Mouse (Mus musculus) adrenal gland (tissue): ENCODE measurements around the gene Dbil5.

ENCODE experiments used
- intact Hi-C: fragments of 180-260 bp; cut with DNase I; formaldehyde crosslinking; loops from one replicate; pipeline ENCODE4 v1.15.1; 2025

The Dbil5 gene

DNA sequence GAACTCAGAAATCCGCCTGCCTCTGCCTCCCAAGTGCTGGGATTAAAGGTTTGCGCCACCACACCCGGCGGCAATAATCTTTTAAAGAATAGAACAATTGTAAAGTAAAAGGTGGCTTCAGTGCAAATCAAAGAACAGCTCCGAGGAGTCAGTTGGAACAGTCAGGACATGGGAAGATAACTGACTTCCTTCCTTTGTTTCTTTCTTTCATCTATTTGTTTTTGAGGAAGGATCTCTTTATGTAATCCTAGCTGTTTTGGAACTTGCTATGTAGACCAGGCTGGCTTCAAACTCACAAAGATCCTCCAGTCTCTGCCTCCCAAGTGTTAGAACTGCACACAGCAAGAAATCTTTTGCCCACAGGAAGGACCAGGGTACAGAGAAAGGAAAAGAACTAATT lies 7.2 kb downstream of the Dbil5 start:
- intact Hi-C loops = no loop called here

GRCm38 (mm10) chr11:76225051-76225450 lies 7.6 kb downstream of the Dbil5 start:
- intact Hi-C loops = no loop called here

DNA sequence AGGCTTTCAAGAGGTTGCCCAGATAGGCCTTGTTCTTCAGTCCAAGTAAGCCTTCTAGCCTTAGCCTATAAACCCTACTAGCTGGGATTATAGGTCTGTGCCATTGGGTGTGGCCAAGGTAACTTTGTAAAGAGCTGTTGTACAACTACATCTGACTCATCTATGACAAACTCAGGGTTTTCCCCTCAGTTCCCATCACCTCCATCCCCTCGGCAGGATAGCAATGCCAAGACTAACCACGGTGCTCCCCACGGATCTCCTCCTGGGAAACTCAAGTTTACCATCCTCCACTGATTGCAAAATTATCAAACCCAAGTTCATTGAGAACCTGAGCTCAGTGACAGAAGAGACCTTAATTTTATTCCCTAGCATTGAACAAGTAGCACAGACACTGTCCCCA lies 18.7 kb downstream of the Dbil5 start:
- intact Hi-C loops = no loop called here

GRCm38 (mm10) chr11:76239750-76240149 lies 22.3 kb downstream of the Dbil5 start:
- intact Hi-C loops = no loop called here

DNA sequence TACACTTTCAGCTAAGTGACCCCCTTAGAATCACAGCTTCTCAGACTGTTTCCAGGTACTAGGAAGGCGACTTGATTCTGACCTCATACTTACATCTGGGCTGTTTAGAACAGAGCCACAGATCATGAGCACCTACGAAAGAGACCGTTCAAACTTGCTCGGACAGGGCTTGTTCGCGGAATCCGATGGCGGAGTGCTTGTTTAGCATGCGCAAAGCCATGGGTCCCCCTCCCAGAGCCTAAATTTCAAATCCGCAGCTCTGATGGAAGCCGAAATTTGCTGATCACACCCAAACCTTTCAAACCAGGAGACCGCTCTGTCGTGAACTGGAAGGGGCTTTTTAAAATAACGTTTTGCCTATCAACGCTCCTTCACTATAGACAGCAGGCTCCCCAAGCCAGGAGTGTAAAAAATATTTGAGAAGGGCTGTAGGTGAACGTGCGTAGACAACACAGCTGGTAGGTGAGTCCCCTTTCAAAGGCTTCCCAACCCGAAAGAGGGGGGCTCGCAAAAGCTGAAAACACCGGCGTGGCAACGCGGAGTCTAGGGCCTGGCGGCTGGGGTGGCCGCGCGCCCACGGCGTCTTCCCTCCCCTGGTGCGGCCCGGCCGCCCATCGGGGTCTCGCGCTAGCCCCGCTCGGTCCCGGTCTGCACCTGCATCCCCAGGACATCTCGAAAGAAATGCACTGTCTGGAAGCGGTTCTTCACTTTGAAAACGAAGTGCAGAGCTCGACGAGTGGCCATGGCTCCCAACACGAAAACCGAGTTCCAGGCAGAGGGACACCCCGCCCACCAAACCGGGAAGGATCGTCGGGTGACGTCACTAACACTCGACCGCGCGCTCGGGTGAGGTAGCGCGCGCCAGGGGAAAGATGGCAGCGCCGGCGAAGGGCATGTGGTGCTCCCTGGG lies 25.7 kb downstream of the Dbil5 start, which contains the start of the genes Mrm3 and Glod4:
Mrm3 (plus strand) TSS at position 815 of the 910 bp plus-strand sequence.
Glod4 (minus strand) TSS at position 825 of the 910 bp plus-strand sequence.
- intact Hi-C loops = no loop called here

DNA sequence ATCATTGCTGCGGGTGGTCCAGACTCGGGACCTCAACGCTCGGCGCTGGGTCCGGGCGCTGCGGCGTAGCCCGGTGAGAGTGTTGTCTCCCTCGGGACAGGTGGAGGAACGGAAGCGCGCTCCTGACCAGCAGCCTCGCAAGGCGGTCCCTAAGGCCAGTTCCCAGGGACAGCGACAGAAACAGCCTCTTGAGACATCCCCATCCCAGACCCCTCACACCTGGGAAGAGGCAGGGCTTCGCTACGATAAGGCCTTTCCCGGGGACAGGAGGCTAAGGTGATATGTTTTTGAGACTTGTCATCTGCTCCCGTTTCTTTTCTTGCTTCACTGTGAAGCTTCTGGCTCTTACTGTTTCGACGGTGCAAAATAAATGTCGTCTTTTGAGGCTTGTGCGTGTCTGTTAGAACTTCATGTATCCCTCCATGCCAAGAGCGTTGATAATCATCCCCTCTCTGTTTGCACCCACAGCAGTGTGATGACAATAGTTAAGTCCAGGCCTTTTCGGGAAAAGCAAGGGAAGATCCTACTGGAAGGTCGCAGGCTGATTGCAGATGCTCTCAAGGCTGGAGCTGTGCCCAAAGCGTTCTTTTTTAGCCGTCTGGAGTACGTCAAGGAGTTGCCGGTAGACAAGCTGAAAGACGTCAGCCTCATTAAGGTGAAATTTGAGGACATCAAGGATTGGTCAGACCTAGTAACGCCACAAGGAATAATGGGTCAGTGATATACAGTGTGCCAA lies 26.6 kb downstream of the Dbil5 start:
- intact Hi-C loops = no loop called here

GRCm38 (mm10) chr11:76246439-76246838 lies 29.0 kb downstream of the Dbil5 start:
- intact Hi-C loops = no loop called here

GRCm38 (mm10) chr11:76247239-76247638 lies 29.8 kb downstream of the Dbil5 start:
- intact Hi-C loops = no loop called here

- intact Hi-C loops = loop anchor here (2.0 kb wide), 1 partner anchor 149 kb away; no protein-coding TSS in a partner anchor
Observed at GRCm38 (mm10) chr11:76252036-76252435, 34.6 kb downstream of the Dbil5 start.

GRCm38 (mm10) chr11:76253145-76253917 lies 35.9 kb downstream of the Dbil5 start:
- intact Hi-C loops = loop anchor here (2.0 kb wide), 1 partner anchor 147 kb away; no protein-coding TSS in a partner anchor

- intact Hi-C loops = loop anchor here (2.0 kb wide), 1 partner anchor 147 kb away; no protein-coding TSS in a partner anchor
Observed at GRCm38 (mm10) chr11:76253918-76254264, 36.5 kb downstream of the Dbil5 start.

- intact Hi-C loops = no loop called here
Observed at GRCm38 (mm10) chr11:76255431-76256001, 38.1 kb downstream of the Dbil5 start.

- intact Hi-C loops = no loop called here
Observed at GRCm38 (mm10) chr11:76256129-76256528, 38.7 kb downstream of the Dbil5 start.

DNA sequence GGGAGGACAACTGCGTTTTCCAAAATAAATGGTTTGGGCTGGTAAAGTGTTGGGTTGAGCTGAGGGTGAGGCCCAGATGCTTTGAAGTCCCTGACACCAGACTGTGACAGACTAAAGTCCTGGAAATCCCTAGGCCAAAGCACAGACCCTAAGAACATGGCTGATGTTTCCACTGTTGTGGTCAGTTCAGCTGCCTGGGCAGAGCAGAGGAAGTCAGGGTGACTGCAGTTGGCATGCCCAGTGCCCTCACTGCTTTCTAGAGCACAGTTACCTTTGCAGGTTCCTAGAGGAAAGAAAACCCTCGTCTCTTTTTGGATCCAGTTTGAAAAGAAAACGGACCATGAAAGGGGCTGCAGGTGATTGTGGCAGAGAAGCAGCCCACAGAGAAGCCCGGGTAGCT lies 40.0 kb downstream of the Dbil5 start:
- intact Hi-C loops = no loop called here

DNA sequence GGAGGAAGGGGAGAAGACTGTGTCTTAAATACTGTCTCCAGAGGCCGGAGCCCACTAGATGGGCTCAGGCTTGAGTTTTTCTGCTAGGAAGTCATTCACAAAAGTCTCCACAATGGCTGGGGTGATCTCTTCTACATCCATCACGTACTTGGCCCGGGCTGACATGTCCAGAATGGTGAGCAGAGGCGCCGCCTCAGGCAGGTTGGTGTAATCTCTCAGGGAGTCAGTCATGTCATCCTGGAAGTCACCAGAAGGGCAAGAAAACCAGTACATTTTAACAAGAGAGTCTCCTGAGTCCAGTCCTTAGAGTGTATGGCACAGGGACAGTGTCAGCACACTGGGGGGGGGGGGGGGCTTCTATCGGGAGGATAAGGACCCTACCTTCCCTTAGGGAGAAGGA lies 41.1 kb downstream of the Dbil5 start:
- intact Hi-C loops = no loop called here

DNA sequence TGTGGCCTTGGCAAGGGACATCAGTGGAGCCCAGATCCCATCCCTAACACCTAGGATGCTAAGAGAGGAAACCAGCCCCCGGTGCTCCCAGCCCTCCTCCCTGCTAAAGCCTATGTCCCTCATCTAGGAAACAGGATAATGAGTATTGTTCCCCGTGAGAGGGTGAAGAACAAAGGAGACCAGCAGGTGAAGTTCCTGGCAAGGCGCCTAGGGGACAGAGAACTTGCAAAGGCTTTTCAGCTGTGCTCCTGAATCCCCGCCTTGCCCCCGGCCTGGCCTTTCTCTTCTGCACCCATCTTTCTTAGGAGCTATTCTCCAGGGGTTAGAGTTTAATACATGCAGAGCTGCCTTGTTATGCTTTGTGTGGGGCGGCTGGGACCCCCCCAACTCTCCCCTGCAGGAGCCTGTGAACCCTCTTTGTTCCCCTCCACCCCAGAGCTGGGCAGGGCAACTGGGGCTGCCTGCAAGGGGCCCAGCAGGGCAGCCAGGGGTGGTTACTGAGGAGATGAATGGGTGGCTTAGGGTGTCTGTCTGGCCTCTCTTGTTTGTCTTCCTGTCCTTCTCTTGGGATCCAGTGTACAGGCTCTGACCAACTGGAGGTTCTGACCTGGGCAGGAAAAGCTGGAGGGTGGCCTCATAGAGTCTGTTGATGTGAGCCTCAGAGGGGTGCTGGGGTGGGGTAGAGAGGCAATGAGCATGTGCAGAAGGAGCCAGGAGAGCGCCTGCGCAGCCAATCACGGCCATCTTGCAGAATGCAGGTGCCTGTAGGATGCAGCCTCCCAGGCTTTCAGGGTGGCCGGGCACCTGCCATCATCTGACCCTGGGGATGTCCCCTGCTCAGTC lies 43.0 kb downstream of the Dbil5 start:
- intact Hi-C loops = no loop called here

DNA sequence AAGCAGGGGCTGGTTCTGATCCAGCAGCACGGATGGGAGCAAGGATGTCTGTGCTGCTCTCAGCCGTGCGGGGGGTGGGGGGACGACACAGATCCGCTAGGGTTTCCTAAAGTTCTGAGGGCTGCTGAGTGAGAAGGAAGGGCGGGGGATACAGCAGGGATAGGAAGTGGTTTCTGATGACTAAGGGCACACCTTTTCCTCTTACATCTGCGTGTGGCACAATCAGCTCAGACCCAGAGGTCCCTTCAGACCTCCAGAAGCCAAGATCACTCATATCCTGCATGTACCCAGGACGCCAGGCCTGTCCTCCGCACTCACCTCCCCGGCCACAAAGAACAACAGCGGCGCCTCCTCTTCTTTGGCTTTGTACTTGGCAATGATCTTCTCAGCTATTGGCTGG lies 43.8 kb downstream of the Dbil5 start:
- intact Hi-C loops = no loop called here

DNA sequence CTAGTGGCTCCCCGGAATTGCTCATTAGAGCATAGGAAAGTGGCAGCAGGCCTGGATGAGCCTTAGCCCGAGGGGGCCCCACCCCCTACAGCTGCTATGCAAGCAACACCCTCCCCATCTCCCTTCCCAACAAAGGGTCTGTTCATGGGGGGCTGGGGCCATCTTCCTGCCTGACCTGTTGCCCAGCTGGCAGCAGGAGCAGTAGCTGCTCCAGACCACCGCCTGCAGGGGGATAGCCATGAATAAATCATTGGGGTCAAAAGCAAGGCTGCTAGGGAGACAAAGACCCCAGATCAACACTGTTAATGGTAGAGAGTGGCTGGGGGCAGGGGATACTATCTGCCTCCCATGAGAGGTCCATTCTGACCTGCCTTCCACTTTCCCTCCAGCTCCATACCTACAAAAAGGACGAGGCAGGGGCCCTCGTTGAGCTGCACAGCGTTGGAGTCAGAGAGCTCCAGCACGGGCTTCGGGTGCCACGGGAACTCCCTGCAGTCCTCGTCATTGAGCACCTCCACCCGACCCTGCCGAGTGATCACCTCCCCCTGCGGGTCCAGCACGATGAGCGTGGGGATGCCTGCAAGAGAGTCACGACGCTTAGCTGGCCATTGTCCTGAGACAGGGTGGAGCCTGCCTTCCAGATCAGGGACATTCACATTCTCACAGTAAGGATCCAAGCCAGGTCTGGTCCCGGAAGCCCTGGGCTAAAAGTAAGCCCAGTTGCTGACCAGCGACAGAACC lies 45.4 kb downstream of the Dbil5 start:
- intact Hi-C loops = no loop called here

GRCm38 (mm10) chr11:76267550-76267949 lies 50.1 kb downstream of the Dbil5 start:
- intact Hi-C loops = no loop called here
